Mouse (Mus musculus): ENCODE data around the gene Tcf7l2. TPM values are rescaled to one million over a fixed set of nuclear protein-coding genes. Genes with fewer than 3 reads are reported as not detected.

Tcf7l2 gene
- polyA plus RNA-seq, 1 experiment: 10.5 TPM

GRCm38 (mm10) chr19:55702716-55703115 is 38.9 kb upstream of the Tcf7l2 start:
- TF ChIP-seq POLR2A (IDR thresholded peaks at IDR 0.05; ENCODE audit: borderline replicate concordance, control insufficient read depth, low read depth, low read length): no peak
- WGBS: 82% methylated on average over 8 of the region's 8 CpGs
- Histone ChIP-seq H3K4me1 (ENCODE audit: control insufficient read depth, insufficient read depth, low read length) (no peaks in the 10 kb centered on the region; the same call in 1 of the 2 replicates), H3K4me3 (replicated peaks; ENCODE audit: control insufficient read depth, low read depth, low read length) (no peak overlapping the region), H3K27ac (ENCODE audit: control insufficient read depth, insufficient read depth, low read depth, low read length, poor library complexity) (no peak overlapping the region)

GRCm38 (mm10) chr19:55704071-55704470 is 37.5 kb upstream of the Tcf7l2 start:
- WGBS: 76% methylated on average over 6 of the region's 6 CpGs
- no peak for TF ChIP-seq POLR2A (IDR thresholded peaks at IDR 0.05; ENCODE audit: borderline replicate concordance, control insufficient read depth, low read depth, low read length)
- TF ChIP-seq CTCF (IDR thresholded peaks at IDR 0.05; ENCODE audit: control insufficient read depth, insufficient read depth, low read length): no peak
- Histone ChIP-seq H3K4me3 (replicated peaks; ENCODE audit: control insufficient read depth, low read depth, low read length) (no peak overlapping the region), H3K4me1 (ENCODE audit: control insufficient read depth, insufficient read depth, low read length) (no peaks in the 10 kb centered on the region; the same call in 1 of the 2 replicates), H3K27ac (ENCODE audit: control insufficient read depth, insufficient read depth, low read depth, low read length, poor library complexity) (no peak overlapping the region)

GRCm38 (mm10) chr19:55706300-55706699 is 35.3 kb upstream of the Tcf7l2 start:
- TF ChIP-seq POLR2A (IDR thresholded peaks at IDR 0.05; ENCODE audit: borderline replicate concordance, control insufficient read depth, low read depth, low read length) (no peak), CTCF (IDR thresholded peaks at IDR 0.05; ENCODE audit: control insufficient read depth, insufficient read depth, low read length) (no peak)
- WGBS: 84% methylated on average over 7 of the region's 7 CpGs

GRCm38 (mm10) chr19:55706806-55707205 is 34.8 kb upstream of the Tcf7l2 start:
- WGBS: 83% methylated on average over 6 of the region's 6 CpGs
- Histone ChIP-seq H3K27ac (ENCODE audit: control insufficient read depth, insufficient read depth, low read depth, low read length, poor library complexity) (no peak overlapping the region), H3K4me3 (replicated peaks; ENCODE audit: control insufficient read depth, low read depth, low read length) (no peak overlapping the region), H3K4me1 (ENCODE audit: control insufficient read depth, insufficient read depth, low read length) (no peaks in the 10 kb centered on the region)
- TF ChIP-seq CTCF (IDR thresholded peaks at IDR 0.05; ENCODE audit: control insufficient read depth, insufficient read depth, low read length): no peak
- TF ChIP-seq POLR2A (IDR thresholded peaks at IDR 0.05; ENCODE audit: borderline replicate concordance, control insufficient read depth, low read depth, low read length): no peak

More at GRCm38 (mm10) chr19:55706300-55706699, 35.3 kb upstream of the Tcf7l2 start:
- Histone ChIP-seq H3K27ac (ENCODE audit: control insufficient read depth, insufficient read depth, low read depth, low read length, poor library complexity) (no peak overlapping the region), H3K4me3 (replicated peaks; ENCODE audit: control insufficient read depth, low read depth, low read length) (no peak overlapping the region), H3K4me1 (ENCODE audit: control insufficient read depth, insufficient read depth, low read length) (no peaks in the 10 kb centered on the region; the same call in 1 of the 2 replicates)

- no peak for TF ChIP-seq POLR2A (IDR thresholded peaks at IDR 0.05; ENCODE audit: borderline replicate concordance, control insufficient read depth, low read depth, low read length)
- TF ChIP-seq CTCF (IDR thresholded peaks at IDR 0.05; ENCODE audit: control insufficient read depth, insufficient read depth, low read length): no peak
- H3K27ac ChIP-seq (ENCODE audit: control insufficient read depth, insufficient read depth, low read depth, low read length, poor library complexity): no peak overlapping the region
- WGBS: 82% methylated on average over 8 of the region's 8 CpGs
Measured at GRCm38 (mm10) chr19:55708031-55708554, 33.5 kb upstream of the Tcf7l2 start.

GRCm38 (mm10) chr19:55710841-55711240 is 30.8 kb upstream of the Tcf7l2 start:
- Histone ChIP-seq H3K4me3 (replicated peaks; ENCODE audit: control insufficient read depth, low read depth, low read length) (no peak overlapping the region), H3K27ac (ENCODE audit: control insufficient read depth, insufficient read depth, low read depth, low read length, poor library complexity) (no peak overlapping the region), H3K4me1 (ENCODE audit: control insufficient read depth, insufficient read depth, low read length) (no peaks in the 10 kb centered on the region)
- no peak for TF ChIP-seq CTCF (IDR thresholded peaks at IDR 0.05; ENCODE audit: control insufficient read depth, insufficient read depth, low read length)
- no peak for TF ChIP-seq POLR2A (IDR thresholded peaks at IDR 0.05; ENCODE audit: borderline replicate concordance, control insufficient read depth, low read depth, low read length)
- WGBS: 75% methylated on average over 5 of the region's 5 CpGs

More at GRCm38 (mm10) chr19:55708031-55708554, 33.5 kb upstream of the Tcf7l2 start:
- H3K4me1 ChIP-seq (ENCODE audit: control insufficient read depth, insufficient read depth, low read length): no peaks in the 10 kb centered on the region
- H3K4me3 ChIP-seq (replicated peaks; ENCODE audit: control insufficient read depth, low read depth, low read length): no peak overlapping the region

GRCm38 (mm10) chr19:55711701-55712100 is 29.9 kb upstream of the Tcf7l2 start:
- TF ChIP-seq POLR2A (IDR thresholded peaks at IDR 0.05; ENCODE audit: borderline replicate concordance, control insufficient read depth, low read depth, low read length) (no peak), CTCF (IDR thresholded peaks at IDR 0.05; ENCODE audit: control insufficient read depth, insufficient read depth, low read length) (no peak)
- Histone ChIP-seq H3K4me3 (replicated peaks; ENCODE audit: control insufficient read depth, low read depth, low read length) (no peak overlapping the region), H3K4me1 (ENCODE audit: control insufficient read depth, insufficient read depth, low read length) (no peaks in the 10 kb centered on the region), H3K27ac (ENCODE audit: control insufficient read depth, insufficient read depth, low read depth, low read length, poor library complexity) (no peak overlapping the region)
- WGBS: 80% methylated on average over 5 of the region's 5 CpGs

- no peaks in the 10 kb centered on the region for H3K4me1 ChIP-seq (ENCODE audit: control insufficient read depth, insufficient read depth, low read length)
- WGBS: 97% methylated on average over 2 of the region's 2 CpGs
- TF ChIP-seq CTCF (IDR thresholded peaks at IDR 0.05; ENCODE audit: control insufficient read depth, insufficient read depth, low read length) (no peak), POLR2A (IDR thresholded peaks at IDR 0.05; ENCODE audit: borderline replicate concordance, control insufficient read depth, low read depth, low read length) (no peak)
- no peak overlapping the region for H3K27ac ChIP-seq (ENCODE audit: control insufficient read depth, insufficient read depth, low read depth, low read length, poor library complexity)
- no peak overlapping the region for H3K4me3 ChIP-seq (replicated peaks; ENCODE audit: control insufficient read depth, low read depth, low read length)
Measured at GRCm38 (mm10) chr19:55712678-55713077, 28.9 kb upstream of the Tcf7l2 start.

- Histone ChIP-seq H3K4me1 (ENCODE audit: control insufficient read depth, insufficient read depth, low read length) (no peaks in the 10 kb centered on the region), H3K4me3 (replicated peaks; ENCODE audit: control insufficient read depth, low read depth, low read length) (no peak overlapping the region), H3K27ac (ENCODE audit: control insufficient read depth, insufficient read depth, low read depth, low read length, poor library complexity) (no peak overlapping the region)
- TF ChIP-seq POLR2A (IDR thresholded peaks at IDR 0.05; ENCODE audit: borderline replicate concordance, control insufficient read depth, low read depth, low read length) (no peak), CTCF (IDR thresholded peaks at IDR 0.05; ENCODE audit: control insufficient read depth, insufficient read depth, low read length) (no peak)
- 24% methylated on average over 4 of the region's 4 CpGs for WGBS
Measured at GRCm38 (mm10) chr19:55714015-55714414, 27.6 kb upstream of the Tcf7l2 start.

Data from bone marrow, adult 2 months (tissue).